Mouse (Mus musculus) CH12.LX (cell line): ENCODE data around the gene Mcts1. TPM values are rescaled to one million over a fixed set of nuclear protein-coding genes. Genes with fewer than 3 reads are reported as not detected.

ENCODE experiments used
- DNase-seq: peaks from one replicate; pipeline ENCODE4 v3.0.0-alpha.2; 2013; ENCODE audit errors: extremely low read depth
- H3K27ac ChIP-seq: 2 replicates; pipeline ENCODE4 v1.5.1; 2012; ENCODE audit warnings: low read depth, mild to moderate bottlenecking, control low read depth, moderate library complexity; ENCODE audit not compliant: insufficient read depth
- H3K27me3 ChIP-seq: replicated peaks from 2 replicates; pipeline ENCODE3; 2012; ENCODE audit warnings: inconsistent platforms
- H3K36me3 ChIP-seq, 2 experiments: replicated peaks in 1 of 2; 2 replicates each; pipeline versions ENCODE3 to v1.6.1; 2012; ENCODE audit warnings: inconsistent platforms in 1 of 2, low read length in 1 of 2, mild to moderate bottlenecking in 1 of 2, mixed read lengths in 1 of 2, moderate library complexity in 1 of 2; ENCODE audit not compliant: control insufficient read depth in 1 of 2, insufficient read depth in 1 of 2
- H3K4me1 ChIP-seq, 2 experiments: 2 replicates each; pipeline ENCODE4 v1.6.1; 2012; ENCODE audit warnings: inconsistent platforms in 1 of 2, moderate library complexity in 1 of 2; ENCODE audit not compliant: insufficient read depth in 2 of 2, control insufficient read depth in 1 of 2
- H3K4me2 ChIP-seq: 2 replicates; pipeline ENCODE4 v1.6.1; 2012; ENCODE audit warnings: low read depth, mild to moderate bottlenecking, control low read depth; ENCODE audit not compliant: poor library complexity, insufficient read depth, severe bottlenecking
- H3K4me3 ChIP-seq, 3 experiments: fragments of 150-350 bp in 1 of 3; sonication (generic) in 1 of 3; replicated peaks in 1 of 3; 2 replicates each; pipeline versions ENCODE3 to v1.5.1; 2011 to 2012; ENCODE audit warnings: low read depth in 2 of 3, low read length in 2 of 3, mild to moderate bottlenecking in 2 of 3, moderate library complexity in 2 of 3, control low read depth in 1 of 3, improper control_type of control experiment in 1 of 3, inconsistent platforms in 1 of 3, mixed read lengths in 1 of 3; ENCODE audit not compliant: poor library complexity in 1 of 3
- H3K79me2 ChIP-seq: replicated peaks from 2 replicates; pipeline ENCODE4 v1.6.1; 2012; ENCODE audit warnings: mild to moderate bottlenecking, moderate library complexity; ENCODE audit not compliant: control insufficient read depth, poor library complexity, insufficient read depth, severe bottlenecking; ENCODE audit errors: extremely low read depth
- H3K9ac ChIP-seq: 2 replicates; pipeline ENCODE4 v1.6.1; 2012; ENCODE audit warnings: low read depth, mild to moderate bottlenecking, control low read depth, moderate library complexity; ENCODE audit not compliant: insufficient read depth
- H3K9me3 ChIP-seq: replicated peaks from 2 replicates; pipeline ENCODE3; 2012; ENCODE audit warnings: low read length, inconsistent platforms, mixed read lengths
- BHLHE40 ChIP-seq: IDR thresholded peaks from 2 replicates; pipeline ENCODE4 v1.6.1; 2011; ENCODE audit warnings: mild to moderate bottlenecking, low read depth, low read length, improper control_type of control experiment
- CHD1 ChIP-seq: IDR thresholded peaks from 2 replicates; pipeline ENCODE4 v1.6.1; 2012; ENCODE audit warnings: low read depth, low read length, improper control_type of control experiment, inconsistent platforms
- CHD2 ChIP-seq: IDR thresholded peaks from 2 replicates; pipeline ENCODE4 v1.6.1; 2011; ENCODE audit warnings: low read length, improper control_type of control experiment
- CTCF ChIP-seq, 2 experiments: IDR thresholded peaks in 1 of 2; conservative IDR thresholded peaks in 1 of 2; 2 replicates each; pipeline ENCODE4 v1.5.1; 2011 to 2012; ENCODE audit warnings: low read depth in 2 of 2, low read length in 2 of 2, improper control_type of control experiment in 1 of 2, inconsistent platforms in 1 of 2, mild to moderate bottlenecking in 1 of 2, moderate library complexity in 1 of 2
- E2F4 ChIP-seq: IDR thresholded peaks from 2 replicates; pipeline ENCODE4 v1.6.1; 2011; ENCODE audit warnings: low read depth, low read length, improper control_type of control experiment; ENCODE audit not compliant: insufficient replicate concordance
- ELF1 ChIP-seq: IDR thresholded peaks from 2 replicates; pipeline ENCODE4 v1.6.1; 2014; ENCODE audit warnings: low read depth, mild to moderate bottlenecking, inconsistent platforms, low read length, improper control_type of control experiment
- EP300 ChIP-seq: IDR thresholded peaks from 2 replicates; pipeline ENCODE4 v1.6.1; 2011; ENCODE audit warnings: low read length, improper control_type of control experiment
- ETS1 ChIP-seq: conservative IDR thresholded peaks from 2 replicates; pipeline ENCODE4 v1.6.1; 2012; ENCODE audit warnings: low read depth, mild to moderate bottlenecking, inconsistent platforms, low read length, improper control_type of control experiment, moderate library complexity
- GABPA ChIP-seq: IDR thresholded peaks from 2 replicates; pipeline ENCODE4 v1.6.1; 2012; ENCODE audit warnings: low read depth, low read length, improper control_type of control experiment, inconsistent platforms; ENCODE audit not compliant: insufficient replicate concordance
- HCFC1 ChIP-seq: IDR thresholded peaks from 2 replicates; pipeline ENCODE4 v1.6.1; 2012; ENCODE audit warnings: low read depth, mild to moderate bottlenecking, inconsistent platforms, low read length, improper control_type of control experiment
- IRF4 ChIP-seq: IDR thresholded peaks from 2 replicates; pipeline ENCODE4 v1.6.1; 2014; ENCODE audit warnings: low read depth, mild to moderate bottlenecking, inconsistent platforms, low read length, improper control_type of control experiment
- JUN ChIP-seq: IDR thresholded peaks from 2 replicates; pipeline ENCODE4 v1.6.1; 2011; ENCODE audit warnings: low read depth, mild to moderate bottlenecking, low read length, improper control_type of control experiment, moderate library complexity; ENCODE audit not compliant: insufficient read depth
- JUND ChIP-seq: conservative IDR thresholded peaks from 2 replicates; pipeline ENCODE4 v1.6.1; 2011; ENCODE audit warnings: low read depth, low read length, improper control_type of control experiment
- KAT2A ChIP-seq: IDR thresholded peaks from 2 replicates; pipeline ENCODE4 v1.6.1; 2012; ENCODE audit warnings: low read length, improper control_type of control experiment, inconsistent platforms; ENCODE audit not compliant: insufficient replicate concordance
- MAFK ChIP-seq: IDR thresholded peaks from 2 replicates; pipeline ENCODE4 v1.6.1; 2011; ENCODE audit warnings: low read length, improper control_type of control experiment; ENCODE audit not compliant: insufficient replicate concordance
- MAX ChIP-seq: IDR thresholded peaks from 2 replicates; pipeline ENCODE4 v1.6.1; 2011; ENCODE audit warnings: low read length, improper control_type of control experiment
- MAZ ChIP-seq: IDR thresholded peaks from 2 replicates; pipeline ENCODE4 v1.6.1; 2012; ENCODE audit warnings: low read depth, mild to moderate bottlenecking, inconsistent platforms, low read length, improper control_type of control experiment, moderate library complexity
- MEF2A ChIP-seq: IDR thresholded peaks from 2 replicates; pipeline ENCODE4 v1.6.1; 2014; ENCODE audit warnings: low read depth, mild to moderate bottlenecking, inconsistent platforms, low read length, improper control_type of control experiment, borderline replicate concordance
- MXI1 ChIP-seq: IDR thresholded peaks from 2 replicates; pipeline ENCODE4 v1.6.1; 2011; ENCODE audit warnings: mild to moderate bottlenecking, low read depth, low read length, improper control_type of control experiment
- MYC ChIP-seq: IDR thresholded peaks from 2 replicates; pipeline ENCODE4 v1.6.1; 2011; ENCODE audit warnings: low read depth, mild to moderate bottlenecking, improper control_type of control experiment, low read length
- NELFE ChIP-seq: IDR thresholded peaks from 2 replicates; pipeline ENCODE4 v1.6.1; 2011; ENCODE audit warnings: low read depth, low read length, improper control_type of control experiment
- NRF1 ChIP-seq: IDR thresholded peaks from 2 replicates; pipeline ENCODE4 v1.6.1; 2014; ENCODE audit warnings: low read depth, mild to moderate bottlenecking, inconsistent platforms, low read length, improper control_type of control experiment, moderate library complexity
- PAX5 ChIP-seq: IDR thresholded peaks from 2 replicates; pipeline ENCODE4 v1.6.1; 2012; ENCODE audit warnings: low read length, inconsistent platforms, mixed read lengths
- POLR2A ChIP-seq: IDR thresholded peaks from 2 replicates; pipeline ENCODE4 v1.6.1; 2011; ENCODE audit warnings: low read depth, mild to moderate bottlenecking, improper control_type of control experiment, low read length
- POLR2AphosphoS2 ChIP-seq: IDR thresholded peaks from 2 replicates; pipeline ENCODE4 v1.6.1; 2011; ENCODE audit warnings: low read depth, low read length, improper control_type of control experiment
- RAD21 ChIP-seq: IDR thresholded peaks from 2 replicates; pipeline ENCODE4 v1.6.1; 2011; ENCODE audit warnings: low read depth, mild to moderate bottlenecking, low read length, improper control_type of control experiment, moderate library complexity
- RCOR1 ChIP-seq: conservative IDR thresholded peaks from 2 replicates; pipeline ENCODE4 v1.6.1; 2012; ENCODE audit warnings: low read depth, mild to moderate bottlenecking, inconsistent platforms, low read length, improper control_type of control experiment
- SIN3A ChIP-seq: IDR thresholded peaks from 2 replicates; pipeline ENCODE4 v1.6.1; 2012; ENCODE audit warnings: low read length, improper control_type of control experiment, inconsistent platforms
- SMC3 ChIP-seq: IDR thresholded peaks from 2 replicates; pipeline ENCODE4 v1.6.1; 2011; ENCODE audit warnings: low read depth, low read length, improper control_type of control experiment
- TBP ChIP-seq: conservative IDR thresholded peaks from 2 replicates; pipeline ENCODE4 v1.6.1; 2011; ENCODE audit warnings: low read depth, low read length, improper control_type of control experiment
- TCF12 ChIP-seq: IDR thresholded peaks from 2 replicates; pipeline ENCODE4 v1.6.1; 2014; ENCODE audit warnings: low read depth, mild to moderate bottlenecking, inconsistent platforms, low read length, improper control_type of control experiment
- UBTF ChIP-seq: IDR thresholded peaks from 2 replicates; pipeline ENCODE4 v1.6.1; 2012; ENCODE audit warnings: low read depth, mild to moderate bottlenecking, inconsistent platforms, low read length, improper control_type of control experiment, moderate library complexity
- USF1 ChIP-seq: IDR thresholded peaks from 2 replicates; pipeline ENCODE4 v1.6.1; 2014; ENCODE audit warnings: low read depth, mild to moderate bottlenecking, inconsistent platforms, low read length, improper control_type of control experiment
- USF2 ChIP-seq: conservative IDR thresholded peaks from 2 replicates; pipeline ENCODE4 v1.6.1; 2011; ENCODE audit warnings: low read depth, low read length, improper control_type of control experiment
- ZC3H11A ChIP-seq: IDR thresholded peaks from 2 replicates; pipeline ENCODE4 v1.6.1; 2012; ENCODE audit warnings: low read depth, mild to moderate bottlenecking, inconsistent platforms, low read length, improper control_type of control experiment
- ZKSCAN1 ChIP-seq: IDR thresholded peaks from 2 replicates; pipeline ENCODE4 v1.6.1; 2012; ENCODE audit warnings: low read depth, inconsistent platforms, low read length, improper control_type of control experiment, borderline replicate concordance
- ZMIZ1 ChIP-seq: IDR thresholded peaks from 2 replicates; pipeline ENCODE4 v1.6.1; 2012; ENCODE audit warnings: low read depth, mild to moderate bottlenecking, inconsistent platforms, low read length, improper control_type of control experiment
- ZNF384 ChIP-seq: IDR thresholded peaks from 2 replicates; pipeline ENCODE4 v1.6.1; 2012; ENCODE audit warnings: low read depth, low read length, improper control_type of control experiment, inconsistent platforms
- dilution Hi-C: fragments of 300-500 bp; cut with MboI; formaldehyde crosslinking; loops from 2 replicates; pipeline ENCODE4 v1.14.3; 2020; ENCODE audit warnings: low sequenced_read_pairs; ENCODE audit not compliant: extremely low pct_unique_long_range_greater_than_20kb, extremely low pct_ligation_motif_present
- in situ Hi-C: fragments of 300-500 bp; cut with MboI; formaldehyde crosslinking; loops from 3 replicates; pipeline ENCODE4 v1.14.3; 2019; ENCODE audit warnings: low sequenced_read_pairs, low pct_ligation_motif_present, low pct_unique_long_range_greater_than_20kb, mixed read lengths
- polyA plus RNA-seq: library from polyadenylated mRNA; unstranded; fragments of >175 nt; gene quantifications from 2 replicates; pipeline ENCODE4 v1.2.1, GENCODE M21; 2012; ENCODE audit warnings: low read depth; ENCODE audit not compliant: insufficient read length
- total RNA-seq, 2 experiments: library from RNA; depleted of rRNA; stranded (reverse); fragments of 300-350 nt in 1 of 2; fragments of >200 nt in 1 of 2; gene quantifications; 2 replicates each; pipeline ENCODE4 v1.2.3; 2012 to 2014

Gene Mcts1
- total and polyA plus RNA-seq, 3 experiments: 48.5 to 183 (median 62.2) TPM

- in situ Hi-C loops (no loop called here), dilution Hi-C loops (no loop called here)
- Histone ChIP-seq H3K4me2 (no peak overlapping the region), H3K36me3 (peaks cover 0 to 10% of the 10 kb centered on the region in 2 experiments), H3K4me1 (peaks cover 0 to 1% of the 10 kb centered on the region in 2 experiments; a peak in 1 of 4 replicates), H3K9ac (peak overlapping the region; percentile 78), H3K4me3 (peak overlapping the region; percentile 54 to 76 (median 63)), H3K9me3 (no peaks in the 10 kb centered on the region), H3K79me2 (peaks cover 18% of the 10 kb centered on the region), H3K27ac (peak overlapping the region; percentile 50), H3K27me3 (no peaks in the 10 kb centered on the region)
- TF ChIP-seq ZC3H11A (no peak), EP300 (no peak), BHLHE40 (peak; percentile 88), JUN (no peak), KAT2A (0 out of 2 replicates have a peak, but pooled peaks have one; percentile 20), ETS1 (no peak), CHD2 (peak; percentile 73; the same call in 1 of the 2 replicates), HCFC1 (peak; percentile 56; the same call in 1 of the 2 replicates), RCOR1 (no peak), ELF1 (peak; percentile 75), GABPA (no peak), USF1 (peak; percentile 84), ZMIZ1 (no peak; the same call in 1 of the 2 replicates), MXI1 (peak; percentile 51; the same call in 1 of the 2 replicates), TCF12 (peak; percentile 41; the same call in 1 of the 2 replicates), E2F4 (no peak), MEF2A (peak; percentile 46; the same call in 1 of the 2 replicates), NELFE (peak; percentile 26), USF2 (peak; percentile 56), POLR2A (peak; percentile 57; the same call in 1 of the 2 replicates), CHD1 (no peak), NRF1 (peak; percentile 54), SMC3 (no peak), JUND (no peak), RAD21 (no peak), MAX (peak; percentile 54; the same call in 1 of the 2 replicates), SIN3A (no peak), CTCF (conservative IDR thresholded peaks at IDR 0.05 in 1 of 2, IDR thresholded peaks at IDR 0.05 in 1 of 2; ENCODE audit: low read depth in 2 of 2, low read length in 2 of 2) (no peak), TBP (no peak), ZKSCAN1 (no peak), POLR2AphosphoS2 (no peak), PAX5 (no peak), ZNF384 (no peak), MAZ (no peak; the same call in 1 of the 2 replicates), IRF4 (no peak), MYC (0 out of 2 replicates have a peak, but pooled peaks have one; percentile 22), MAFK (no peak), UBTF (no peak)
- peak; percentile 77 for DNase-seq
These were observed 35.7 kb upstream of the Mcts1 start for GRCm38 (mm10) chrX:38564542-38565175.
